Mouse (Mus musculus) bone marrow macrophage, adult 2 months (primary cell): Measurements from ENCODE around the gene Tbl3.

ENCODE experiments used
- CTCF ChIP-seq: IDR thresholded peaks from 2 replicates; pipeline ENCODE4 v1.5.1; 2012; ENCODE audit warnings: low read depth, mild to moderate bottlenecking, low read length, moderate library complexity
- POLR2A ChIP-seq: IDR thresholded peaks from 2 replicates; pipeline ENCODE4 v1.6.1; 2012; ENCODE audit warnings: mild to moderate bottlenecking, low read depth, low read length, borderline replicate concordance

DNA sequence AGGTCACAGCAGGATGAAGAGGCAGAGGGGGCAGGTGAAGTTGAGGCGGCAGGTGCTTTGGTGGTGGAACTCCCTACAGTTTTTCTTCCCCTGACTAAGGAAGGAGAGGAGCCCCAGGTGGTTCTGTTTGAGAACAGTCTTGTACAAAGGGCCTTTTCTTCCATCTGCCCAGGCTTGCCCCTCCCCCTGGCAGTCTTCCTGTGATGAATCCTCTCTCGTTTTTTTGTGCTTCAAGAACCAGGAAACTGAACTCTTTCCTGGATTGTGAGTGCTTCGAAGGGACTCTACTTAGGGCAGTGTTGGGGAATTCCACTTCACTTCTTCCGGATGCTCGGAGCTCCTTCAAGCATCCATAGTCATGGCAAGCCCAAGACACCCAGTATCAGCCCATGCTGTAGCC lies 9.5 kb downstream of the Tbl3 start:
- TF ChIP-seq CTCF (no peak), POLR2A (no peak)
